Comparison of ENCODE assay signal across 11 mouse cellular contexts in genomic region chr5:144694161-144694560, GRCm38 (mm10).
DNase-seq lines count a peak whose midpoint lies in the region; ATAC-seq and TF ChIP-seq lines count a peak whose summit lies in the region.
"Had no signal": no experiment of that assay in that cellular context is flagged by ENCODE, and none has a peak within 500 bp of the region (broad histone marks: within the 10 kb centered on the region; RNA-seq: fewer than 3 reads in every experiment).

No protein-coding gene starts in this region.

- no peak overlapping the region for H3K9ac ChIP-seq in kidney, embryonic 14.5 days (ENCODE audit: low read depth, low read length)
- H3K9ac ChIP-seq: limb, embryonic 13.5 days had no signal

- H3K4me3 ChIP-seq in kidney, adult 2 months (ENCODE audit: insufficient read depth, low read depth, low read length), result no peak overlapping the region
- H3K4me3 ChIP-seq in kidney, embryonic 14.5 days (ENCODE audit: low read length), result no peak overlapping the region
- H3K4me3 ChIP-seq: limb, embryonic 13.5 days; megakaryocyte, embryonic 14.5 days had no signal

- no peak for ATAC-seq in kidney, embryonic 14.5 days (ENCODE audit: low FRiP score, low TSS enrichment)

- 80% methylated on average over 4 of the region's 4 CpGs for WGBS in kidney, adult 2 months
- 81% methylated on average over 4 of the region's 4 CpGs for WGBS in kidney, embryonic 14.5 days

- no peak overlapping the region for H3K4me2 ChIP-seq in kidney, embryonic 14.5 days (replicated peaks; ENCODE audit: low read depth, low read length)
- H3K4me2 ChIP-seq: limb, embryonic 13.5 days had no signal

- no peaks in the 10 kb centered on the region for H3K4me1 ChIP-seq in kidney, adult 2 months (ENCODE audit: control insufficient read depth, insufficient read depth, low read length)
- no peaks in the 10 kb centered on the region for H3K4me1 ChIP-seq in kidney, embryonic 14.5 days (ENCODE audit: control insufficient read depth, insufficient read depth, low read length)
- H3K4me1 ChIP-seq: megakaryocyte, embryonic 14.5 days had no signal

- H3K9me3 ChIP-seq in kidney, embryonic 14.5 days (ENCODE audit: control insufficient read depth, low read length), result no peaks in the 10 kb centered on the region
- H3K9me3 ChIP-seq: limb, embryonic 13.5 days had no signal

- no peaks in the 10 kb centered on the region for H3K27me3 ChIP-seq in kidney, adult 2 months (replicated peaks; ENCODE audit: control insufficient read depth, insufficient read depth, low read length)
- H3K27me3 ChIP-seq in kidney, embryonic 14.5 days (ENCODE audit: control insufficient read depth, insufficient read depth, low read length), result no peaks in the 10 kb centered on the region
- H3K27me3 ChIP-seq: limb, embryonic 13.5 days had no signal

- no peak overlapping the region for H3K27ac ChIP-seq in kidney, adult 2 months (ENCODE audit: insufficient read depth, low read depth, low read length)
- no peak overlapping the region for H3K27ac ChIP-seq in kidney, embryonic 14.5 days (ENCODE audit: low read depth, low read length)
- H3K27ac ChIP-seq: limb, embryonic 13.5 days had no signal

- TF ChIP-seq CTCF in kidney, adult 2 months (conservative IDR thresholded peaks at IDR 0.05; ENCODE audit: insufficient read depth, insufficient read length, low read depth, low read length), result peak; percentile 36

- TF ChIP-seq POLR2A in kidney, adult 2 months (IDR thresholded peaks at IDR 0.05; ENCODE audit: low read depth, low read length), result no peak

- DNase-seq in kidney, adult 2 months, result peak; percentile 12
- DNase-seq in testis, postnatal 10 days (ENCODE audit: low spot score), result peak; percentile 60
- no peak for DNase-seq in testis, postnatal 14 days (ENCODE audit: low spot score)
- peak; percentile 89 for DNase-seq in ZHBTc4 (ENCODE audit: low read depth, low spot score)
- no peak for DNase-seq in cerebellum, postnatal 25 days
- no peak for DNase-seq in heart, adult 9 months (ENCODE audit: low spot score in 2 of 2)
- DNase-seq: cerebellum, adult 9-10 months; thymus, postnatal 36 days had no signal

- no peaks in the 10 kb centered on the region for H3K36me3 ChIP-seq in kidney, adult 2 months (ENCODE audit: control insufficient read depth, insufficient read depth, low read length)
- no peaks in the 10 kb centered on the region for H3K36me3 ChIP-seq in kidney, embryonic 14.5 days (ENCODE audit: control insufficient read depth, insufficient read depth, low read length)
- H3K36me3 ChIP-seq: limb, embryonic 13.5 days had no signal

Comparison
In these comparisons a context has a peak if more than half of its experiments do, and no peak if none do; other contexts are left out.
1. DNase-seq: peak in kidney, adult 2 months (single experiment), testis, postnatal 10 days (single experiment) and ZHBTc4 (single experiment); none in testis, postnatal 14 days (single experiment), cerebellum, postnatal 25 days (0 of 2) and heart, adult 9 months (0 of 2).